Mouse (Mus musculus) layer of hippocampus, postnatal 14 days (tissue): ENCODE measurements at regions not wholly inside any gene's neighbourhood (a gene's known extent, or its start where the extent isn't known, plus 50 kb on each side); places are given as distances from the start of the nearest gene placed in this dataset.

Experiments used
- DNase-seq, 2 experiments: peaks; one replicate each; pipeline ENCODE4 v3.0.0; 2021 to 2022; ENCODE audit warnings: low spot score in 2 of 2, mixed read lengths in 1 of 2

- peak in 1 of 2 experiments; percentile 46 for DNase-seq
Measured at GRCm38 (mm10) chr6:98767858-98768336, 425.3 kb upstream of the Gm765 start.

- no peak for DNase-seq
Measured at GRCm38 (mm10) chr6:98754487-98754886, 411.9 kb upstream of the Gm765 start.

GRCm38 (mm10) chr6:98748618-98749017 lies 406.1 kb upstream of the Gm765 start:
- DNase-seq: no peak

- DNase-seq: no peak
Measured at GRCm38 (mm10) chr6:98746976-98747375, 404.4 kb upstream of the Gm765 start.

GRCm38 (mm10) chr6:98740447-98740846 lies 397.9 kb upstream of the Gm765 start:
- no peak for DNase-seq

- no peak for DNase-seq
Measured at GRCm38 (mm10) chr6:98731010-98731530, 388.5 kb upstream of the Gm765 start.

GRCm38 (mm10) chr6:98726605-98727144 lies 384.1 kb upstream of the Gm765 start:
- DNase-seq: no peak

- DNase-seq: no peak
Measured at GRCm38 (mm10) chr6:98704887-98705622, 362.5 kb upstream of the Gm765 start.

GRCm38 (mm10) chr6:98697571-98697970 lies 355.0 kb upstream of the Gm765 start:
- DNase-seq: no peak

- DNase-seq: no peak
Measured at GRCm38 (mm10) chr6:98693411-98693810, 350.9 kb upstream of the Gm765 start.

GRCm38 (mm10) chr6:98690133-98690532 lies 347.6 kb upstream of the Gm765 start:
- no peak for DNase-seq

- DNase-seq: peak; percentile 25 to 69
Measured at GRCm38 (mm10) chr6:98689395-98689794, 346.8 kb upstream of the Gm765 start.

- no peak for DNase-seq
Measured at GRCm38 (mm10) chr6:98688624-98689023, 346.1 kb upstream of the Gm765 start.

GRCm38 (mm10) chr6:98666388-98666989 lies 323.9 kb upstream of the Gm765 start:
- no peak for DNase-seq

GRCm38 (mm10) chr6:98651827-98652226 lies 309.3 kb upstream of the Gm765 start:
- no peak for DNase-seq

GRCm38 (mm10) chr6:98651315-98651714 lies 308.8 kb upstream of the Gm765 start:
- no peak for DNase-seq

- DNase-seq: no peak
Measured at GRCm38 (mm10) chr6:98640316-98640715, 297.8 kb upstream of the Gm765 start.

- DNase-seq: no peak
Measured at GRCm38 (mm10) chr6:98635816-98636215, 293.3 kb upstream of the Gm765 start.

- DNase-seq: peak; percentile 18
Measured at GRCm38 (mm10) chr6:98632278-98633063, 289.9 kb upstream of the Gm765 start.

GRCm38 (mm10) chr6:98631269-98631668 lies 288.7 kb upstream of the Gm765 start:
- DNase-seq: no peak

- no peak for DNase-seq
Measured at GRCm38 (mm10) chr6:98629646-98630045, 287.1 kb upstream of the Gm765 start.
